Comparison of ENCODE assay signal across 18 mouse cellular contexts in genomic region chr12:109951884-109952456, GRCm38 (mm10).
A peak's percentile ranks its signal among the peaks of the same experiment; 100 is the strongest.
DNase-seq lines count a peak whose midpoint lies in the region; ATAC-seq and TF ChIP-seq lines count a peak whose summit lies in the region.
"Had no signal": no experiment of that assay in that cellular context is flagged by ENCODE, and none has a peak within 500 bp of the region (broad histone marks: within the 10 kb centered on the region; RNA-seq: fewer than 3 reads in every experiment).

No protein-coding gene starts in this region.

- peaks cover 43% of the 10 kb centered on the region for H3K4me1 ChIP-seq in forebrain, embryonic 12.5 days
- peaks cover 31% of the 10 kb centered on the region for H3K4me1 ChIP-seq in forebrain, embryonic 15.5 days
- peaks cover 57% of the 10 kb centered on the region for H3K4me1 ChIP-seq in hindbrain, embryonic 10.5 days (replicated peaks)
- peaks cover 39% of the 10 kb centered on the region for H3K4me1 ChIP-seq in hindbrain, embryonic 12.5 days
- H3K4me1 ChIP-seq in limb, embryonic 13.5 days = peaks cover 40% of the 10 kb centered on the region
- H3K4me1 ChIP-seq in liver, postnatal 0 days (ENCODE audit: insufficient read depth) = no peaks in the 10 kb centered on the region

- H3K9me3 ChIP-seq in forebrain, embryonic 12.5 days = no peaks in the 10 kb centered on the region
- H3K9me3 ChIP-seq in forebrain, embryonic 15.5 days = no peaks in the 10 kb centered on the region
- H3K9me3 ChIP-seq in hindbrain, embryonic 10.5 days = 0 out of 2 replicates have a peak, but pooled peaks cover 3% of the 10 kb centered on the region
- H3K9me3 ChIP-seq in hindbrain, embryonic 12.5 days (replicated peaks) = no peaks in the 10 kb centered on the region
- H3K9me3 ChIP-seq in limb, embryonic 13.5 days = no peaks in the 10 kb centered on the region
- H3K9me3 ChIP-seq in liver, postnatal 0 days (ENCODE audit: low read length) = no peaks in the 10 kb centered on the region
- H3K9me3 ChIP-seq: embryonic facial prominence, embryonic 13.5 days; kidney, embryonic 15.5 days; neural tube, embryonic 12.5 days had no signal

- no peaks in the 10 kb centered on the region for H3K36me3 ChIP-seq in forebrain, embryonic 12.5 days (replicated peaks)
- H3K36me3 ChIP-seq in forebrain, embryonic 15.5 days = no peaks in the 10 kb centered on the region
- H3K36me3 ChIP-seq in hindbrain, embryonic 10.5 days = no peaks in the 10 kb centered on the region
- no peaks in the 10 kb centered on the region for H3K36me3 ChIP-seq in hindbrain, embryonic 12.5 days
- no peaks in the 10 kb centered on the region for H3K36me3 ChIP-seq in limb, embryonic 13.5 days
- H3K36me3 ChIP-seq in liver, postnatal 0 days (replicated peaks; ENCODE audit: insufficient read depth, low read length) = no peaks in the 10 kb centered on the region
- H3K36me3 ChIP-seq: embryonic facial prominence, embryonic 13.5 days; kidney, embryonic 15.5 days; neural tube, embryonic 12.5 days had no signal

- H3K4me3 ChIP-seq in forebrain, embryonic 12.5 days (replicated peaks) = no peak overlapping the region
- H3K4me3 ChIP-seq in forebrain, embryonic 15.5 days = no peak overlapping the region
- H3K4me3 ChIP-seq in hindbrain, embryonic 10.5 days = no peak overlapping the region
- no peak overlapping the region for H3K4me3 ChIP-seq in hindbrain, embryonic 12.5 days
- H3K4me3 ChIP-seq in limb, embryonic 13.5 days = no peak overlapping the region
- no peak overlapping the region for H3K4me3 ChIP-seq in liver, postnatal 0 days (ENCODE audit: low read depth, low read length)
- H3K4me3 ChIP-seq: embryonic facial prominence, embryonic 13.5 days; gastrocnemius, adult 2 months; kidney, embryonic 15.5 days; layer of hippocampus, adult 2 months; neural tube, embryonic 12.5 days had no signal

- TF ChIP-seq EP300 in liver, postnatal 0 days (IDR thresholded peaks at IDR 0.05; ENCODE audit: low read depth) = no peak

- no peak overlapping the region for H3K4me2 ChIP-seq in forebrain, embryonic 12.5 days
- no peak overlapping the region for H3K4me2 ChIP-seq in forebrain, embryonic 15.5 days (replicated peaks)
- H3K4me2 ChIP-seq in hindbrain, embryonic 12.5 days (replicated peaks) = no peak overlapping the region
- no peak overlapping the region for H3K4me2 ChIP-seq in limb, embryonic 13.5 days (replicated peaks)
- no peak overlapping the region for H3K4me2 ChIP-seq in liver, postnatal 0 days (ENCODE audit: low read depth, low read length)
- H3K4me2 ChIP-seq: embryonic facial prominence, embryonic 13.5 days; kidney, embryonic 15.5 days; neural tube, embryonic 12.5 days had no signal

- H3K27me3 ChIP-seq in forebrain, embryonic 12.5 days = no peaks in the 10 kb centered on the region
- no peaks in the 10 kb centered on the region for H3K27me3 ChIP-seq in forebrain, embryonic 15.5 days
- peaks cover 9% of the 10 kb centered on the region; the same call in 1 of the 2 replicates for H3K27me3 ChIP-seq in hindbrain, embryonic 10.5 days (ENCODE audit: insufficient read depth, poor library complexity, severe bottlenecking)
- peaks cover 8% of the 10 kb centered on the region for H3K27me3 ChIP-seq in hindbrain, embryonic 12.5 days
- no peaks in the 10 kb centered on the region for H3K27me3 ChIP-seq in limb, embryonic 13.5 days
- H3K27me3 ChIP-seq in liver, postnatal 0 days (ENCODE audit: insufficient read depth, low read length) = no peaks in the 10 kb centered on the region
- H3K27me3 ChIP-seq: neural tube, embryonic 12.5 days had no signal

- WGBS in forebrain, embryonic 12.5 days = 88% methylated on average over 10 of the region's 10 CpGs
- 82% methylated on average over 10 of the region's 10 CpGs for WGBS in forebrain, embryonic 15.5 days
- WGBS in hindbrain, embryonic 10.5 days = 84% methylated on average over 10 of the region's 10 CpGs
- 84% methylated on average over 10 of the region's 10 CpGs for WGBS in hindbrain, embryonic 12.5 days
- 71% methylated on average over 10 of the region's 10 CpGs for WGBS in limb, embryonic 13.5 days
- 65% methylated on average over 10 of the region's 10 CpGs for WGBS in liver, postnatal 0 days (ENCODE audit: insufficient replicate concordance)

- ATAC-seq in forebrain, embryonic 12.5 days (ENCODE audit: low FRiP score) = no peak
- ATAC-seq in forebrain, embryonic 15.5 days (replicated peaks) = no peak
- no peak for ATAC-seq in hindbrain, embryonic 12.5 days (ENCODE audit: low FRiP score)
- 0 out of 2 replicates have a peak, but pooled peaks have one; percentile 42 for ATAC-seq in limb, embryonic 13.5 days (ENCODE audit: low FRiP score, low read depth)
- peak; percentile 45 for ATAC-seq in liver, postnatal 0 days
- ATAC-seq: forebrain, embryonic 14.5 days had no signal

- no peak for TF ChIP-seq CTCF in liver, postnatal 0 days (IDR thresholded peaks at IDR 0.05; ENCODE audit: low read depth)

- no peak for DNase-seq in hindbrain, embryonic 10.5 days (ENCODE audit: low spot score)
- no peak for DNase-seq in liver, postnatal 0 days
- DNase-seq in adrenal gland, postnatal 14 days = no peak
- DNase-seq in left cerebral cortex, postnatal 14 days (ENCODE audit: low spot score in 2 of 2) = no peak
- DNase-seq: cerebellum, adult 18-20 months; gastrocnemius, adult 2 months; lung, adult 18-20 months; right cerebral cortex, postnatal 4 days; thymus, adult 18-20 months had no signal

- intact Hi-C loops in left cerebral cortex, postnatal 14 days (cut with DNase I) = no loop called here

- H3K27ac ChIP-seq in forebrain, embryonic 12.5 days = peak overlapping the region; percentile 14; the same call in 1 of the 2 replicates
- no peak overlapping the region for H3K27ac ChIP-seq in forebrain, embryonic 15.5 days (replicated peaks)
- peak overlapping the region; percentile 92 for H3K27ac ChIP-seq in hindbrain, embryonic 10.5 days
- no peak overlapping the region for H3K27ac ChIP-seq in hindbrain, embryonic 12.5 days
- H3K27ac ChIP-seq in limb, embryonic 13.5 days = peak overlapping the region; percentile 33
- H3K27ac ChIP-seq in liver, postnatal 0 days (ENCODE audit: low read depth) = no peak overlapping the region
- H3K27ac ChIP-seq: embryonic facial prominence, embryonic 13.5 days; gastrocnemius, adult 2 months; kidney, embryonic 15.5 days; layer of hippocampus, adult 2 months; neural tube, embryonic 12.5 days had no signal

- H3K9ac ChIP-seq in forebrain, embryonic 12.5 days = no peak overlapping the region
- no peak overlapping the region for H3K9ac ChIP-seq in forebrain, embryonic 15.5 days (replicated peaks)
- no peak overlapping the region for H3K9ac ChIP-seq in hindbrain, embryonic 12.5 days
- no peak overlapping the region for H3K9ac ChIP-seq in limb, embryonic 13.5 days
- no peak overlapping the region for H3K9ac ChIP-seq in liver, postnatal 0 days (replicated peaks)
- H3K9ac ChIP-seq: embryonic facial prominence, embryonic 13.5 days; kidney, embryonic 15.5 days; neural tube, embryonic 12.5 days had no signal

Comparison
In these comparisons a context has a peak if more than half of its experiments do, and no peak if none do; other contexts are left out.
1. H3K27ac ChIP-seq: peak in forebrain, embryonic 12.5 days (single experiment), hindbrain, embryonic 10.5 days (single experiment) and limb, embryonic 13.5 days (single experiment); none in forebrain, embryonic 15.5 days (single experiment), hindbrain, embryonic 12.5 days (single experiment) and liver, postnatal 0 days (single experiment).
2. ATAC-seq: peak in limb, embryonic 13.5 days (single experiment) and liver, postnatal 0 days (single experiment); none in forebrain, embryonic 12.5 days (single experiment), forebrain, embryonic 15.5 days (single experiment) and hindbrain, embryonic 12.5 days (single experiment).